Mouse (Mus musculus) hindbrain, embryonic 14.5 days (tissue): ENCODE measurements at regions not wholly inside any gene's neighbourhood (a gene's known extent, or its start where the extent isn't known, plus 50 kb on each side); places are given as distances from the start of the nearest gene placed in this dataset.

Experiments used
- ATAC-seq: fragments of 200-750 bp; cut with Nextera tagmentation; 2 replicates; pipeline ENCODE4 v1.8.0; 2017; ENCODE audit warnings: moderate number of reproducible peaks, mild to moderate bottlenecking, moderate TSS enrichment, moderate library complexity; ENCODE audit not compliant: low FRiP score
- DNase-seq: peaks from one replicate; pipeline ENCODE4 v3.0.0-alpha.2; 2015; ENCODE audit warnings: low spot score
- H3K27ac ChIP-seq: fragments of 300-500 bp; sonication (generic); 2 replicates; pipeline ENCODE4 v1.5.1; 2014; ENCODE audit warnings: mild to moderate bottlenecking, moderate library complexity
- H3K27me3 ChIP-seq: fragments of 300-500 bp; sonication (generic); 2 replicates; pipeline ENCODE4 v1.6.1; 2014; ENCODE audit warnings: mild to moderate bottlenecking, low read length, mixed read lengths; ENCODE audit not compliant: control insufficient read depth, insufficient read depth
- H3K36me3 ChIP-seq: fragments of 300-500 bp; sonication (generic); replicated peaks from 2 replicates; pipeline ENCODE4 v1.6.1; 2014; ENCODE audit not compliant: control insufficient read depth, insufficient read depth
- H3K4me1 ChIP-seq: fragments of 300-500 bp; sonication (generic); replicated peaks from 2 replicates; pipeline ENCODE4 v1.6.1; 2014; ENCODE audit warnings: antibody characterized with exemption, low read length, mixed read lengths; ENCODE audit not compliant: control insufficient read depth, insufficient read depth
- H3K4me2 ChIP-seq: fragments of 300-500 bp; sonication (generic); replicated peaks from 2 replicates; pipeline ENCODE4 v1.6.1; 2014; ENCODE audit warnings: mild to moderate bottlenecking, moderate library complexity
- H3K4me3 ChIP-seq: fragments of 300-500 bp; sonication (generic); replicated peaks from 2 replicates; pipeline ENCODE4 v1.5.1; 2014; ENCODE audit warnings: mild to moderate bottlenecking, low read length
- H3K9ac ChIP-seq: fragments of 300-500 bp; sonication (generic); 2 replicates; pipeline ENCODE4 v1.6.1; 2014
- H3K9me3 ChIP-seq: fragments of 300-500 bp; sonication (generic); 2 replicates; pipeline ENCODE4 v1.6.1; 2016; ENCODE audit warnings: low read length; ENCODE audit not compliant: control insufficient read depth
- WGBS: fragments of 180-500 bp; shearing (Covaris S2); extraction: QIAGEN DNeasy Blood & Tissue Kit; methylation state at CpG from one replicate; pipeline ENCODE4 v1.1.7; 2014; 5-methylcytosine and 5-hydroxymethylcytosine counted together

DNA sequence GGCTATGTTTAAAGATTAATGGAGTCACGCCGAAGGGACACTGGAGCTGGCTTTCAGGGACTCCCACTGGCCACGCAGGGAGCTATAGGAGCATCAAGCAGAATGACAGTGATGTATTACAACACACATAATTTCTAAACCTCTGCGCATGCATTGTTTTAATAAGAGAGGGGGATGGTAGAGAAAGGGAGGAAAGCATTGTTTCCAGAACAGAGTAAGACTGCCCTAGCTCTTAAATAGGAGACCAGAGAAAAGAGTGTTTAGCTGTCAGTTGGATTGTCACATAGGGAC is 471.1 kb upstream of the Sphkap start:
- DNase-seq = peak; percentile 51
- Histone ChIP-seq H3K4me3 (no peak overlapping the region), H3K27ac (no peak overlapping the region)

DNA sequence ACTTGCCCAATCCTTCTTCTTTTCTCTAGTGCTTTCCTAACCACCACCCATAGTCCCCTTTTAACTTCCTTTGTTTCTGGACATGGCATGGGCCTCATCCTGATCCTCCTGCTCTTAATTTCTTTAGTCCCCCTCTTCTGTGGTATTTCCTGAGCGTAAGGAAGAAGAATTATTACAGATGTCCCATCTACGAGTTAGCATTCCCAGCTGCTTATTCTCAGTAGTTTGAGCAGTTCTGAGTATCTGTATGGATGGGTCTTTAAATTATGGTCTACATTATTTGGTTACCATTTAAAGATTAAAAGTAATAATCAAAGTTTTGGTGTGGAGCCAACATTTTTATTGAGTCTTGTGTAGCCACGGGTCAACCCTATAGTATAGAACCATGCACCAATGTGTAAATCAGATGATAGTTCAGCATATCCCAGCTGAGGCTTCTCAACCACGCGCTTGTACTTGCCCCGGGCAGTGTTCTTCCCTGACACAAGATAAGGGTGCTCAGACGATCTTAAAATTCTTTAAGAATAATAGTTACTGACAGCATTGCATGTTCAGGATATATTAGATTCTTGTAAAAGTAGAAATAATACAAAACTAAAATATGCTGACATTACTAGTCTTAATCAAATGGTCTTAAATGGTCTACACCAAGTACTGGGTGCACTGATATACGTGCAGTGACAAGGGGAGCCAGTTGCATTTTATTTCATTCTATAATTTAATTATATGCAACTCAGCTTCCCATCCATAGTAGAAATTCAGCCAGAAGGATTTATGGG is 470.5 kb upstream of the Sphkap start:
- Histone ChIP-seq H3K4me2 (no peak overlapping the region), H3K27ac (no peak overlapping the region), H3K36me3 (no peaks in the 10 kb centered on the region), H3K9me3 (no peaks in the 10 kb centered on the region), H3K4me1 (no peaks in the 10 kb centered on the region), H3K27me3 (no peaks in the 10 kb centered on the region), H3K4me3 (no peak overlapping the region), H3K9ac (no peak overlapping the region)
- 65% methylated on average over 8 of the region's 8 CpGs for WGBS
- DNase-seq (no peak), ATAC-seq (peak; percentile 31; the same call in 1 of the 2 replicates)

More for the DNA sequence above, 471.1 kb upstream of the Sphkap start:
- Histone ChIP-seq H3K4me2 (no peak overlapping the region), H3K9ac (no peak overlapping the region), H3K36me3 (no peaks in the 10 kb centered on the region), H3K9me3 (no peaks in the 10 kb centered on the region), H3K27me3 (no peaks in the 10 kb centered on the region), H3K4me1 (no peaks in the 10 kb centered on the region)
- peak; percentile 53; the same call in 1 of the 2 replicates for ATAC-seq
- 29% methylated on average over 4 of the region's 4 CpGs for WGBS

DNA sequence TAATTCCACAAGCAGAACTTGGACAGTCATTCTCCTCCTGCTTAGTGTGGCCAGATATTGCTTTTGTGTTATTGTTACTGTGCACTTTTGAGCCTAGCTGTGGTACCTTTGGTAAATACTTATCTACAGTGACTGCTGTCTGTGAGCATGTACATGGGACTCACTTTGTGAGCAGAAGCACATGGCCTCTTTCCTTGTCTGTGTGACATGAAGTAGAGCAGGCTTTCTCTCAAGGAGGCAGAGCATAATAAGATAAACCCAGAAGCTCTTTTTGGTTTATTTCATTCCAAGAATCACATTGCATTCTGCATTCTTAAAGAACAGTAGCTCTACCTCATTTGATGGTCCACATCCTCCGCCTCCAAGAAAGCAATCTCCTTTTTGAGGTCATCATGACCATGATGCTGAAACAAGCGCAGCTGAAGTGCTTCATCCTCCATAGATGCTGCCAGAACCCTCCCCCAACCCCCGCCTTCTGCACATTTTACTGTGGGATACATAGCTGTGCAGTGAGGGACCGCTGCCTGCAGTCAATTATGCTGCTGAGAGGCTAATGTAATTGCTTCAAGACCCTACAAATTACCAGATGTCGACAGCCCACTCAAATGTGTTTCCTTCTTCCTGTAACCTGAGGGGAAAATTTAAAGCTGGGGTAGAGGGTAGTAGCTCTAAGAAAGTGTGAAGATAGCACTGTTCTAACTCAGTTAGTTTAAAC is 463.0 kb upstream of the Sphkap start:
- H3K4me3 ChIP-seq = no peak overlapping the region
- 0 out of 2 replicates have a peak, but pooled peaks have one; percentile 78 for ATAC-seq
- H3K9ac ChIP-seq = no peak overlapping the region
- DNase-seq = no peak
- H3K4me1 ChIP-seq = peaks cover 6% of the 10 kb centered on the region
- H3K27me3 ChIP-seq = no peaks in the 10 kb centered on the region
- 35% methylated on average over 5 of the region's 5 CpGs for WGBS
- no peaks in the 10 kb centered on the region for H3K9me3 ChIP-seq
- no peak overlapping the region for H3K4me2 ChIP-seq
- H3K36me3 ChIP-seq = no peaks in the 10 kb centered on the region
- peak overlapping the region; percentile 40 for H3K27ac ChIP-seq

DNA sequence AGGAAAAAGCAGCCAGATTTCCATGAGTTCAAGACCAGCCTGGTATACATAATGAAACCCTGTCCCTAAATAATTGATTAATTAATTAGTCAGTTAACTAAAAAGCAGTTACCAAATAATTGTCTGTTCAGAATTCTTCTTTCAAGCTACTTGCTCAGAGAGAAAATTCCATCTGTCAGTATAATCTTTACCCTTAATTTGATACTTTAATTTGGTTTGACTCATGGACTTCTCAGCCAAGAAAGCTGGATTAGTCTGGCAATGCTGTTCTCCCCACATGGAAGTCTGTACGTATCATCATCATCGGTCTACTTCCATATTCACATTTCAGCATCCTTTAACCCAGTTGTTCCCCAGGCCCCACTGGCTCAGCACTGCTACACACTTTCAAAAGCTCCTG is 461.0 kb upstream of the Sphkap start:
- DNase-seq (no peak), ATAC-seq (no peak)
- Histone ChIP-seq H3K27ac (no peak overlapping the region), H3K27me3 (no peaks in the 10 kb centered on the region), H3K4me2 (no peak overlapping the region), H3K36me3 (no peaks in the 10 kb centered on the region), H3K4me1 (peaks cover 6% of the 10 kb centered on the region), H3K9ac (no peak overlapping the region), H3K9me3 (no peaks in the 10 kb centered on the region), H3K4me3 (no peak overlapping the region)
- 77% methylated on average over 2 of the region's 2 CpGs for WGBS

DNA sequence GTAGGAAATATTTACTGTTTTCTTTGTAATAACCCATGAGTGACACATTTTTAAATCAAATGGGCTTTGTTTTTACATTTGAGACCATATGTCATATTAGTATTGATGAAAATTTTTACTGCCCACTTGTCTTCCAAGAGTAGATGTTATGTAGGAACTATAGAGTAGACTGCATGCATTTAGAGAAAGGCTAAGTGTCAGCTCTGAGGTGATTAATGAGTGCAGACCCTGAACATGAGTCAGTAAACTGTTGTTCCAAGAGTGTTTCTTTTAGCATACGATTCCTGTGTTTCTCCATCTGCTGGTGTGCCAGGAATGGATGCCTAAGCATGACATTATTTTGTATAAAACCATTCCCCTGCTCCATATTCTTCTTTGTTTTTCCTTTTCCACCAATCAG is 454.5 kb upstream of the Sphkap start:
- no peak overlapping the region for H3K4me2 ChIP-seq
- DNase-seq (no peak), ATAC-seq (no peak; the same call in 1 of the 2 replicates)
- H3K4me3 ChIP-seq = no peak overlapping the region
- peaks cover 6% of the 10 kb centered on the region; the same call in 1 of the 2 replicates for H3K4me1 ChIP-seq
- H3K9ac ChIP-seq = no peak overlapping the region
- 40% methylated on average over 1 of the region's 1 CpGs for WGBS
- H3K36me3 ChIP-seq = no peaks in the 10 kb centered on the region
- H3K27ac ChIP-seq = no peak overlapping the region
- no peaks in the 10 kb centered on the region for H3K27me3 ChIP-seq
- H3K9me3 ChIP-seq = no peaks in the 10 kb centered on the region

DNA sequence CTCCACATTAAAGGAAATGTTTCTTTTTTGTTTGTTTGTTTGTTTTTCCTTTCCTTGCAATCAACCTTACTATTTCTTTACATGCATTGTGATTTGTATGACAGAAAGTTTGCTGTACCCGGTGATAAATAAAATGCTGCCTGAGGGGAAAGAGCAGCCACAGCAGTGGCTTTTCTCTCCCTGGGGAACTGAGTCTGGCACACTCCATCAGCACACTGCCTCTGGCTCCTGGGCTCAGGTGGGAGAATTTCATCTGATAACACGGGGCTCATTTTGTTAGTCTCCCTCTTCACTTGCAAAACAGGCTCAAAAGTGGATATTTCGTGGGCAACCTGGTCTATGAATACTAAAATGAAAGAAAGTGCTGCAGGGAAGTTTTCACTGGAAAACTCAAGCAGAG is 454.1 kb upstream of the Sphkap start:
- no peaks in the 10 kb centered on the region for H3K9me3 ChIP-seq
- H3K4me3 ChIP-seq = no peak overlapping the region
- WGBS = 29% methylated on average over 3 of the region's 3 CpGs
- DNase-seq (no peak), ATAC-seq (no peak)
- H3K27ac ChIP-seq = no peak overlapping the region
- H3K36me3 ChIP-seq = no peaks in the 10 kb centered on the region
- H3K4me2 ChIP-seq = no peak overlapping the region
- H3K4me1 ChIP-seq = peaks cover 6% of the 10 kb centered on the region; the same call in 1 of the 2 replicates
- no peaks in the 10 kb centered on the region for H3K27me3 ChIP-seq
- no peak overlapping the region for H3K9ac ChIP-seq

DNA sequence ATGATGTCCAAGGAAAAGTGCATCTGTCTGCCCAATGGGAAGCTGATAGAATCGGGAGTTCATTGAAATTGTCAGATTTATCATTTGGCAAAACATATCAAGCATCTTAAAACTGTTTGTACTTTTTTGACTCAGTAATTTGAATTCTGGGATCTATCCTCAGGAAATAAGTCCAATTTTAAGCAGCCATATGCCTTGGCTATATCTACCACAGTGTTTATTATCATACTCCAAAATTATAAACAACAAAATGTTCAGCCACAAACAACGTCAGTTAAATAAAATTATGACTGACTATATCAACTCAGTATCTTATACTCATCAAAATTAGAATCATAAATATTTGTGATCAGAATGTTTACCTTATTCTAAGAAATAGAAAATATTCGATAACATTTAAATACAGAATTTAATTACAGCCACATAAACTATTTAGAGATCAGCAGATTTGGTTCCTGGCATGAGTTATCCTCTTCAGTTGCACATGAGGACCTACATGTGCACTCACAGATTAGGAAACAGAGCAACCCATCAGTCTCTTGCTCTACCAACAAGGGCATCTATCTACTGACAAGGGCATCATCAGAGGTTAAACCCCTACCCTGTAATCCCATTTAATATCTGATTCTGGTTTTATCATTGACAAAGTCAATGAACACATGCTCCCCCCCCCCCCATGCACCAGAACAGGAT is 451.9 kb upstream of the Sphkap start:
- Histone ChIP-seq H3K4me3 (no peak overlapping the region), H3K36me3 (no peaks in the 10 kb centered on the region), H3K27me3 (no peaks in the 10 kb centered on the region), H3K27ac (no peak overlapping the region), H3K4me1 (peaks cover 6% of the 10 kb centered on the region; the same call in 1 of the 2 replicates), H3K9me3 (no peaks in the 10 kb centered on the region), H3K9ac (no peak overlapping the region), H3K4me2 (no peak overlapping the region)
- 88% methylated on average over 3 of the region's 3 CpGs for WGBS
- ATAC-seq (no peak), DNase-seq (no peak)

DNA sequence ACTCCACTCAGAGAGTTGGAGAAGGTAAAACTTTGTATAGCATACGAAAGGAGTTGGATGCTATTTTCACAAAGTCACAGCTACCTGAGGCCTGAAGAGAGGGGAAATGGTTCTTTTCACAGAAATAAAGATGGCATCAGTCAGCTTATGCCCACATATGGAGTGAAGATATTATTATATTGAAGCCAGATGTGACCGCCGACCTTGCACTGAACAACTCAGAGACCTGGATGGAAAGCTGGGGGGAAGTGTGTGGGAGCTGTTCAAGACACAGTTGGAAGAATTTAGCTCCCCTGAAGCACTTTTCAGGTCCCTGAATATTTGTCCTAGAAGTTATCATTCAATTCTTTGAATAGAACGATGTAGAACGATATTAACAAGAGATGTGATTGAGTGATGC is 446.0 kb upstream of the Sphkap start:
- no peaks in the 10 kb centered on the region for H3K4me1 ChIP-seq
- no peaks in the 10 kb centered on the region for H3K9me3 ChIP-seq
- no peaks in the 10 kb centered on the region for H3K27me3 ChIP-seq
- H3K9ac ChIP-seq = no peak overlapping the region
- no peak for DNase-seq
- WGBS = 97% methylated on average over 5 of the region's 5 CpGs
- no peak overlapping the region for H3K4me2 ChIP-seq
- no peak overlapping the region for H3K4me3 ChIP-seq
- no peak for ATAC-seq
- H3K36me3 ChIP-seq = no peaks in the 10 kb centered on the region
- no peak overlapping the region for H3K27ac ChIP-seq

DNA sequence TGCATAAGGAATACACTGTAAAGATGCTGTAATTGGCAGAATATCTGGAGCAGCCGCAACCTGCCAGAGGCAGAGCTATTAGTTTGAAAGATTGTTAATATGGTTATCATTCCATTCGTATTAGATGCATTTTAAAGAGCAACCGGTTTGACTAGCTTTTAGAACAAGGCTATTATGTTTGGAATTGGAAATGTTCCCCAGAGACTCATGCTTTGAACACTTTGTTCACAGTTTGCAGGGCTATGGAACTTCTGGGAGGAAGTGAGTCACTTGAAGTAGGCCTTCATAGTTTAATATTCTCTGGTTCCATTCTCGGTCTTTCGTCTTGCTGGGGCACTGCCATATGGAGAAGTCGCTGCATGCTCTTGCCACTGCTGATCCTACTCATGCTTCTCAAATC is 443.1 kb upstream of the Sphkap start:
- ATAC-seq (no peak), DNase-seq (no peak)
- H3K4me2 ChIP-seq = no peak overlapping the region
- H3K4me1 ChIP-seq = no peaks in the 10 kb centered on the region
- WGBS = 64% methylated on average over 6 of the region's 6 CpGs
- H3K9ac ChIP-seq = no peak overlapping the region
- H3K4me3 ChIP-seq = no peak overlapping the region
- no peaks in the 10 kb centered on the region for H3K27me3 ChIP-seq
- no peaks in the 10 kb centered on the region for H3K9me3 ChIP-seq
- H3K36me3 ChIP-seq = no peaks in the 10 kb centered on the region
- H3K27ac ChIP-seq = no peak overlapping the region
